Mouse (Mus musculus): ENCODE data around the gene Ces1a. TPM values are rescaled to one million over a fixed set of nuclear protein-coding genes. Genes with fewer than 3 reads are reported as not detected.

Ces1a gene
- not detected in 2 replicates for total RNA-seq (2021)
- long read RNA-seq, experiment 1 = 0 reads
- long read RNA-seq, experiment 2 = 0 reads

DNA sequence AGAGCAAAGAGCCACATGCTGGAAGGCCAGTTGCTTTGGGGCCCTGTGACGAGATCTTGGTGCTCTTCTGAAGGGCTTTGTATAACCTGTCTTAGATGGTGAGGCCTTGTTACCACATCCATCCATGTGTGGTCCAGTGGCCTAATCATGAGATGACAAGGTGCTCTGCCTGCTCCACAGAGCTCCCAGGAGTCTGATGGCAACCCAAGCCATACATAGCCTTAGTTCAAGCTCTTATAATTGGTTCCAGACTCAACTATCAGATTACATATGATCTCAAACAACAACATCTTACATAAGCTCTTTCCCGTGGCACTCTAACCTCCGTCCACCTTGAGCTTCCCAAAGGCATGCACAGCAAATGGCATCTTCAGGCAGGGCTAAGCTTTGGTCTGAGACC lies at the start of gene Ces1a:
TSS of gene Ces1a (minus strand) at position 101 of the 400 bp plus-strand sequence.
- no peak for DNase-seq

DNA sequence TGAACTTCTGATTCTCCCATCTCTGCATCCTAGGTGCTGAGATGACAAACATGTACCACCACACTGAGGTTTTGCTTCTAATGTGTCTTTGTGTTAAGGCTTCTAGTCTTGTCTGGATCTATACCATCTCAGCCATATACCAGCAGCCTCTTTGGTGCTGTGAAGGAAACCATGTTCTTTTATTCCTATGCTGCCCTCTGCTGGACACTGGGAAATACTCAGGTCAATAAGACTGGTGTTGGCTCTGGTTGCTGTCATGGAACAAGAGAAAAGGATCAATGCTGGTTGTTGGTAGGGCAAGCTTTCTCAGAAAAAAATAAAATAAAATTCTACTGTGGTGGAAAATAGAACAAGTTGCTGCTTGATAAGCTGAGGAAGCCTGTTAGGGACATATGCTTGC lies 47.4 kb upstream of the Ces1a start:
- peak; percentile 29 for DNase-seq

DNA sequence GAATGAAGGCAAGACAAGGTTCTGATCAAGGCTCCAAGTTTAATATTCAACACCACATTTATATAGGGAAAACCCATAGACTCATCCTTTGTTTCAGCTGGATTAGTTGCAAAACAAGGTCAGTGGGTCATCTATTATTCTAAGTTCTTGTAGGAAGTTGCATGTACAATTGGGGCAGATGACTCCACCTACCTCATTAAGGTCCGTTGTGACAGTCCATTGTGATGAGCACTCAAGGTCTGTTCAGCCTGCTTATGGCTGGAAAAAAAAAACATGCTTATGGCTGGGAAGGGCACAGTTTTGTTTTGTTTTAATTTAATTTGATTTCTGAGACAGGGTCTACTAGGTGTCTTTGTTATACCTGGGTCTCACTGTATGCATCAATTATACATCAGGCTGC lies 43.3 kb upstream of the Ces1a start:
- no peak for DNase-seq

DNA sequence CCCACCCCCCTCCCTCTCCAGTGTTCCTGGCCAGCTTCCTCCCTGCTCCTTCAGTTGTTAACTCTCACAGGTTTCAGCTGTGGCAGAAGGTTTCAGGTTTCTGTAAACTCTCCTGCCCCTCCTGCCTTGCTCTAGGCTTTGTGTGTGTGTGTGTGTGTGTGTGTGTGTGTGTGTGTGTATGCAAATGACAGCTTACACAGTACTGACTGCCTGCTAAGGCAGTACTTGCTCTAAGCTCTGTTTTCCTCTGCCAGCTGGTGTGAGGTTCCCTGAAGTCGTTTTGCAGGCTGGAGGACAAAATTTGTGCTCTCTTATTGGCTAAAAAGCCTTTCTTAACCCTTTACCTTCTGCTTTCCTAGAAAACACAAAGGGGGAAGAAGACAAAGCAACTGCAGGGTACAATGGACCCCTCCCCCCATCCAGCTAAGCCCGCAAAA lies 40.7 kb upstream of the Ces1a start:
- no peak for DNase-seq

DNA sequence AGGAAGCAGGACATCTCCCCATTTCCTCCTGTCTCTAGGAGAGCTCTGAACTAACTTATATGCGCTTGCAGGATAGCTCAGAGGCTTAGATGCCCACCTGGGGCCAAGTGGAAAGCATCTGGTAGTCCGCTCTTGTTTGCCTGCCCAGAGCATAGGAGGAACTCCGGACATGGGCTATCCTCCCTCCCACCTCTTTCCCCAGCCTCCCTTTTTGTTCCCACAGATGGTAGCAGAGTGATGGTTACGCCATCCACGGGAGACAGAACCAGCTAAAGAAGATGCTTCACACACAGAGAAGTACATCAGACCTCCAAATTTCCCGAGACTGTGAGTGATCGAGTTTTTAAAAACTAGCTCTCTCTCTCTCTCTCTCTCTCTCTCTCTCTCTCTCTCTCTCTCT lies 40.2 kb upstream of the Ces1a start:
- DNase-seq = no peak

DNA sequence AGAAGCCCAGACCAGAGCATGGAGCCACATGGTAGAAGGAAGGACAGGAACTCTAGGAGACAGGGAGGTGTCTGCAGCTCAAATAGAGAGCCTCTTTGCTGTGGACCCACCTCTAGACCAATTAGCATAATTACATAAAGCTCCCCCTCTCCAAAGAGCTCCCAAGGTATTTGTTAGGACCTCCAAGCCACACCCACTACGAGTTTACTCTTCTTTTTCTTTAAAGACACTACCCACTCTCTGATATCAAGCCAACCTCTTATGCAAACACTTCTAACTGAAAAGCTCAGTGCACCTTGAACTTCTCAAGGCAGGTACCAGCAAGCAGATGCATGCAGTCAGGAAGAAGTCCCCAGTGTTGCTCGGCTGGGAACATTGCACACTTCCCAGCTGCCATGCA lies 31.9 kb upstream of the Ces1a start, which contains the start of gene Ces1b:
TSS of gene Ces1b (minus strand) at position 131 of the 400 bp plus-strand sequence.
- DNase-seq = no peak

DNA sequence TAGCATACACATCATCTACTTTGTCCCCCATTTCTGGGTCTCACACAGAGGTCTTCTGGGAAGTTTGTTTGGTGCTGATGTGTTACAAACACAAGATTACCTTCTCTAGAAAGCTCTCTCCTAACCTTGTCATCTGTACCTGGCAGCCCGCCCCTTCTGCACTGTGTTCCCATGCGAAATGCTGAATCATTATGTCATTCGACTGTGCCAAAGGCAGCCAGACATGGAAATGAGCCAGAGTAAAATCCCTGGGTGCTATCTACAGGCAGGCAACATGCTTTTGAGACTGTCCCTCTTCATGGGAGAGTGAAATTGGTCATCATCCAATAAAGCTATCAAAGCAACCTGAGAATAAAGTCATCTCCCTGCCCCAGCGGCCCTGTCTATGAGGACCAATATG lies 27.3 kb upstream of the Ces1a start:
- peak; percentile 15 for DNase-seq

DNA sequence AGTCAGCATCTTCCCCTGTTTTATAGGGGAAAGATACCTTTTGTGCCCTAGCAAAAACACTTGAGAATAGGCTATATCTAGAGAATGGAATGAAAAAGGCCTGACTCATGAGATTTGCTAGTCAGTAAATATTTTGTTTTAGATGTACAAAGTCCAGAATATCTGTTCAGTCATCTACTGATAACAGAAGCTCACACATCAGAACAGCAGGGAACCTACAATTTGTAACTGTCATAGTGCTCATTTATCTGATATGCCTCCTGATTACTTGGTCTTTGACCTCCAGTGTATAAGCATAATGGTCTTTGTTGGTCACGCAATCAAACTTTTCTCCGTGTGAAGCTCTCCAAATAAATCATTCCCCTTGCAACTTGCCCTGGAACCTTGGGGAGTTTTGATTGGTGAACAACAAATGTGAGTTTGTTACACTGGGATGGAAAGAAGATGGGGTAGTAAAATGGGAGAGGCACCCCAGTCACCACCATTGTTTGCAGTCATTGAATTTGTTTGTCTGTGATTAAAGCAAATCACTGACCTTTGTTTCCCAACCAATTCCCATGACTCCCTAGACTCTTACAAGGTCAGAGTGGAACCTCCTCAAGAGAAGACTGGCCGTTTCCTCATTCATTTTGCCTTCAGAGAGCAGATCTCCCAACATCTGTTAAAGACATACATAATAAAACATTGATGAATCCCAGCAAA lies 15.6 kb upstream of the Ces1a start:
- DNase-seq = no peak

DNA sequence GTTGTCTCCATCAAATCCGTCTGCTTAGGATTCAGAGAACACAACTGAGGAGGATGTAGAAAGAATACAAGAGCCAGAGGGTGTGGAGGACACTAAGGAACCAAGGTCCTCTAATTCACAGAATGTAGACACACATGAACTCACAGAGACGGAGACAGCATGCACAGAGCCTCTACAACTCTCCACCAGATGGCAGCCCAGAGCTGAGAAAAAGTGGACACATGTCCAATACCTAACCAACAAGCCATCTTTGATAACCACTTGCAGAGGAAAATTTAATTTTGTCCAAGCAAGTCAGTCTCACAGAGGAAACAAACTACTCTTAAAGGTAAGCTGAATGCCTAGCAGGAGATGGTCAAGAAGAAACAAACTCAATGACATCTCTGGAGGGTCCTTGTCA lies 11.2 kb upstream of the Ces1a start:
- peak; percentile 55 for DNase-seq

DNA sequence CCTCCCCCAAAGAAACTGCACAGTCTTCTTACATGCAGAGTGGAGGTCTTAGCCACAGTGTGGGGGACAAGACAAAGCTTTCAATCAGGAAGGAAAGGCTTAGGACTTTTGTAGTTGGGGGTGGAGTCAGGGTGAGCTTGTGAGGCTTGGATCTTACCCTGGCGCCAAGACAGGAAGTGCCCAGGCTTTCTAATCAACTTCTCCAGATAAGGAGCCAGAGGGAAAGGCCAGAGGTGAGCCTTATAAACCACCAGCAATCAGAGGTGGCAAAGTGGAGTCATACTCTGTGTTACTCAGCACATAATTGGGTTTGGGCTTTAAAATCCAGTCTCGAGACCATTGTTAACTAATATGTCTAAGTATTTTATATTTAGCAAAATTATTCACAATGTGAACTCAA lies 7.2 kb upstream of the Ces1a start:
- DNase-seq = no peak

DNA sequence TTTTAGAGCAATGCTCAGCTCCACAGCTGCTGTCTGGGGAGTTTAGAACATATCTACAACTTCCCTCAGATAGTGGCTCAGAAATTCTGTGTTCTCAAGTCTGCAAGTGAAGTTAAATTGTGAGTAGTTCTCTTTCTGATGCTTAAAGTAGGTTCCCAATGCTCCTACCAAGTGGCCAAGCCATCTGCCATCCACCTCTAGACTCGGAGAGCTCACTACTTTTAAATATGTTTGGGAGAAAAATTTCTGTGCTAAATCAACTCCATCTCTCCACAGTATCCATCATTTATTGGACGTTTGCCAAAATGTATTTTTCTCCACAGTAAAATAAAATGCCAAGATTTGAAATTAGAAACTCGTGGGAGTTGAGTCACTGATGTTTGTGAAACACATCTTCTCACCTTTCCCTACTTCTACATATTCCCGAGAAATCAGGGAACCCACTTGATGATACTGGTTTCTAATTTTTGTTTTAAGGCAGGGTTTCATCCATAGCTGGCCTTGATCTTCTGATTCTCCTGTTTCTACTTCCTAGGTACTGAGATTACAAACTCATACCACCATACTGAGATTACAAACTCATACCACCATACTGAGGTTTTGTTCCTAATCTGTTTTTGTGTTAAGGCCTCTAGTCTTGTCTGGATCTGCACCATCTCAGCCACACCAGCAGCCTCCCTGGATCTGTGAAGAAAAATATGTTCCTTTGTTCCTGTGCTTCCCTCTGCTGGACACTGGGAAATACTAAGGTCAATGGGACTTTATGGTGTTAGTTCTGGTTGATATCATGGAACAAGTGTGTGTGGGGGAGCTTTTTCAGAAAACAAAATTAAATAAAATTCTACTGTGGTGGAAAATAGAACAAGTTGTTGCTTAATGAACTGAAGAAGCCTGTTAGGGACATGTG lies 771 bp upstream of the Ces1a start:
- DNase-seq = no peak

DNA sequence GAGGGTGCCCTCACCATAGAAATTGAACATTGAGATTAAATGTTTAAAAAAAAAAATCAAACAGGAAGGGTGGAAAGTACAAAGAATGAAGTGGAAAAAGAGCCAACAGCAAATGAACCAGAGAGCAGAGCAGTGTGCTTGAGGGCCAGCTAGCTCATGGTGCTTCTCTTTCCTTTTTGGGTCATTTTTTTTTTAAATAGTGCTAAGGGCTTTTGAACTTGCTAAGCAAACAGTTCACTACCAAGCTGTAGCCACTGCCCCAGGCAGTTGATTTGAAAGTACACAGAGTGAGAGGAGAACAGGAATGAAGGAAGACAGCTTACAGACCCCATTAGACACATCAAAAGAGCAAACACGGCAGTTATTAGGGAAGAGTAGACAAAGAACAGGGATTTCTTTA lies 4.9 kb downstream of the Ces1a start:
- no peak for DNase-seq

DNA sequence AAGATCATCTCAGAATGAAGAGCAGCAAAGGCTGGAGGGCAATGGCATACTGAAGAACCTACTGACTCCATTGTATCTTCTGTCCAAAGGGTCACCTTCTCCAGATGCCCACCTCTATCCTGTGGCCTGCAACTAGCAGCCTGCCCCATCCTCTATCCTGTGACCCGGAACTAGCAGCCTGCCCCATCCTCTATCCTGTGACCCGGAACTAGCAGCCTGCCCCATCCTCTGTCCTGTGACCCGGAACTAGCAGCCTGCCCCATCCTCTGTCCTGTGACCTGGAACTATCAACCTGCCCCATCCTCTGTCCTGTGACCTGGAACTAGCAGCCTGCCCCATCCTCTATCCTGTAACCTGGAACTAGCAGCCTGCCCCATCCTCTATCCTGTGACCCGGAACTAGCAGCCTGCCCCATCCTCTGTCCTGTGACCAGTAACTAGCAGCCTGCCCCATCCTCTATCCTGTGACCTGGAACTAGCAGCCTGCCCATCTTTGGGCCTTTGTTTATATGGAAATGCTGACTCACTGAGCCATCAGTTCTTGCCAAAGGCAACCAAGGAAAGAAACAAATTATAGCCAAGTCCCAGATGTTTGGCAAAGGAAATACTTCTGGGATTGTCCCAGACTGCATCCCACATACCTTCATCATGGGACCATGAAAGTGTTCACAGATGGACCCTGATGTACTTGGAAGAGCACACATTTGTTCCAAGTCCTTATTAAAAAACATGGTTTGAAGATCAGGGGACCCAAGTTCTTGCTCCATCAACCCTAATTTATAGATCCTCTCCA lies 7.0 kb downstream of the Ces1a start:
- no peak for DNase-seq

DNA sequence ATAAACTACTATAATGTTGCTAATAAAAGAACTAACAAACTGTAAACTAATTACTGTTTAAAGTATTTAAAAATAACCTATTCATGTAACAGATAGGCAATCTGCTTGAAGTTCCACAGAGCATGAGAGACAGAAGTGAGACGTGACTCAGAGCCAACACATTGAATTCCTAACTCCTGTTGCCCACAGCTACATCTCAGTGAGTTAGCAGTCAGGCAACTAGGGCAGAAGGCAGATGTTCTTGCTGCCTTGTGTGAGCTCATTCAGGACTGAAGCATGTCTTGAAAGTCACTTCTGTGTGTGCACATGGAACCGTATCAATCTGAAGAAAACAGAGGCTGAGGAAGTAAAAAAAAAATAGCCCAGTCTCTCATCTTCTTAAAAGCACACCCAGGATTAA lies 7.7 kb downstream of the Ces1a start:
- no peak for DNase-seq

DNA sequence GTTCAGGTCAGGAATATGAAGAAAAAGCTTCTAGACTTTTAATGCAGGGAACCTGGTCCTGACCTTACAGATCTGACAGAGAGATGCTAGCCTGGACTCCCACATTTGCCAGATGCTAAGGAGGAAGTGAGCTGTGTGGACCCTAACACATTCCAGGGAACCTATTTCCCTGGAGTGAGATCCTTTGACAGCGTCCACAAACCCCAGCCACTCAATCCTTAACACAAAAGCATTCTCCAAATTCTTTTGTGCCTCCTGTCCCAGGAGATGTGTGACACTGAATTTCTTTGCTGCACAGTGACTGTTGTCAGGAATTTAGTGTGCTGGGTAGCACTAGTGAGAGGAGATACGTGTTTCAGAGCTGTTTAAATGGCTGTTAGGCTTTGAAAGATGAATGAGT lies 9.2 kb downstream of the Ces1a start:
- DNase-seq = no peak

DNA sequence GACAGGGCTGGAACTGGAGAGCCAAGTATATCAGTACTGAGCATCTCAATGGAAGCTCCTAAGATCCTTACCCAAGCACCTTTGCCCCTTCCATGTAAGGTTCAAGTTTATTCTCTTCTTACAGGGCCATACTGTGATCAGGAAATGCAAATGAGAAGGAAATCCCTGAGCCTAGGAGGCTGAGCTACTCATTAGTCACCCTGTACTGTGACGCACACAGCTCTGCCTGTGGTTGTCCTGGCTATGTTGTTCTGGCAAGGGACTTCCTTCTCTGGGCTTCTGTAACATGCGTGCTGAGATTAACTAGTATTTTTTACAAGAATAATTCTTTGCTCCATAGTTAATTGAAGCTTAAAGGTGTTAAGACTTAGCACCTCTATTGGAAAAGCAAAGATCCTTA lies 17.3 kb downstream of the Ces1a start:
- no peak for DNase-seq

DNA sequence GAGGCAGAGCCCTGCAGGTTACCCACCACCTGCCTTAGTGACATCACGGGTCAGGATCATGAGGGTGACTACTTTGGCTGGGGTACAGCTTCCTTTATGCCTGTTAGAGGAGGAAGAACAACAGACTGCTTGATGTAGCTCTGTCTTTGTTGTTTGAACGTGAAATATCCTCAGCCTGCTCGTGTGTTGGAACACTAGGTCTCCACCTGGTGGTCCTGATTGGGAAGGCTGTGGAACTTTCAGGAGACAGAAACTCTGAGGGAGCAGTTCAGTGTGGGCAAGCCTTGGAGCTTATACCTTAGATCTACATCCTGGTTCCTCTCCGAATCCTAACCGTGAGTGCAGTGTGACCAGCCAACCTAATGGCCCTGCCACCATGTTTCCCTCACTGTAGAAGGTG lies 26.3 kb downstream of the Ces1a start:
- DNase-seq = no peak

DNA sequence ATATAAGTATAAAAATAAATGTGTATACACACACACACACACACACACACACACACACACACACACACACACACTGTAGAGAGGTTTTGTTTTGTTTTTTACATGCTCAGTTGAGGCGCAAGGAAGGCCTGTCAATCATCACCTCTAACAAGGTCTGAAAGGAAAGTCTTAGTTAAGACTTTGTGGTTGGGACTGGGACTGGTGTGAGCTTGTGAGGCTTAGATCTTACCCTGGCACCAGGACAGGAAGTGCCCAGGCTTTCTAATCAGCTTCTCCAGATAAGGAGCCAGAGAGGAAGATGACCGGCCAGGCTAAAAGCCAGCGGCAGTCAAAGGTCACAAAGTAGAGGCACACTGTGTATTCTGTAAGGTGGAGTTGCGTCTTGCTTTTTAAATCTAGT lies 33.7 kb downstream of the Ces1a start:
- no peak for DNase-seq

DNA sequence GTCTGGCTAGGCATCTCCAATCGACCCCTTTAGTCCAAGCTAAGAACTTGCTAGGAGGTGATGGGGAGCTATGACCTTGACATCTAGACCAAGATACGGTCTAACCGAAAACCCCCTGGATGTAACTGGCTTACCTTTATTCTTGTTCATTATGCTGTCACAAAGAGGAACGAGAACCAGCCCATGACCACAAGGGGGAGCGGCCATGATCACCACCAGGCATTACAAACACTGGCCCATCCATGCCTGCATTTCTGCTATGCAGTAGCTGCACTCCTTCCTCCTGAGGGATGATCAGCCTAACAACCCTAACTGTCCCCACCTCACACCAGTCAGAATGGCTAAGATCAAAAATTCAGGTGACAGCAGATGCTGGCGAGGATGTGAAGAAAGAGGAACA lies 35.8 kb downstream of the Ces1a start:
- no peak for DNase-seq

DNA sequence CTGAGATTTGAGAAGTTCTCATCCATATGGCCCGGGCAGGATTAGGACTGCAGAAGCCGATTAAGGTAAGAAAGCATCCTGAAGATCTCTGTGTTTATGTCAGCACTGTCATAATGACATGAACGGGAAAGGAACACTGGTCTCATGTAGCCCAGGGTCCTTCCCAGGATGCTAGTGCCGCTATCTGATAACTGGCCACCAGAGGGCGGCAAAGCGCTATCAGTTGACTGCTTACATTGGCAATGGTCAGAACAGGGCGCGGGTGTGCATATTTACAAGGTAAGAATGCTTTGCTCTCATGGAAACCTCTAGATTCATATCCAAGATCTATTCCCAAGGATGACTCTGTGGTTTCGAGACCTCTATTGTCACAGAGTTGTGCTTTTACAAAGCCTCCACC lies 36.6 kb downstream of the Ces1a start:
- peak; percentile 87 for DNase-seq

DNA sequence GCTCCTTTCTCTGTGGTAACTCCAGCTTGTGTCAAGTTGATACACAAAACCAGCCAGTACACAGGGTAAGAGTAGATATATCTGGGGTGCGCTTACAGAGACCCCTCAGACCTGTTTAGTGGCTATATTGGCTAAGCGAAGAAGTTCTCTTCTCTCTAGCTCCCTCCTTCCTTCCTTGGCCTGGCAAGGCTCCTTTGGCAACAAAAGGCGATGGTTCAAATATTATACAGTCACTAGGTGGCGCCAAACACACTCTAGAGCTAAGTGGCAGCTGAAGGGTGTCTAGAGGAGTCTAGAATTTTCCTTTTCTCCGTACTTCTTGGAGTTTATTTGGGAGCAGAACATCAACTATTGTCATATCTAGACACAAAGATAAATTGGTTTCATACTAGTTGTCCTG lies 37.7 kb downstream of the Ces1a start:
- peak; percentile 42 for DNase-seq

DNA sequence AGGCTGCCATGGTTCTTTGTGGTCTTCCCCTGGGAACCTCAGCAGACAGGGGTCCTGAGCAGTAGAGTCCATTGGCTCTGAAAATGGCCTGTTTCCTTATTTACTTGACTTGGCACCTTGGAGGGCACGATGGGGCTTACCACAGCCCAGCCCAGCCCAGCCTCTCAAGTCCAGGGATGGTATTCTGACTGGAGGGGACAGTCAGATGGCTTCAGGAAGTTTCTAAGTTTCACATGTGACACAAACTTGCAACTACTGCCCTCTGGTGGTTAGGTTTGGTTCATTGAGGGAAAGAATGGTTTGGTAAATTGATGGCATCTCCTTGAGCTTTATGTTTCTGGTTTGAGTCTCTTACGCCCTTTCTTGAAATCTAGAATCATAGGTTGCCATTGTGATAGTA lies 49.4 kb downstream of the Ces1a start:
- DNase-seq = peak; percentile 68

DNA sequence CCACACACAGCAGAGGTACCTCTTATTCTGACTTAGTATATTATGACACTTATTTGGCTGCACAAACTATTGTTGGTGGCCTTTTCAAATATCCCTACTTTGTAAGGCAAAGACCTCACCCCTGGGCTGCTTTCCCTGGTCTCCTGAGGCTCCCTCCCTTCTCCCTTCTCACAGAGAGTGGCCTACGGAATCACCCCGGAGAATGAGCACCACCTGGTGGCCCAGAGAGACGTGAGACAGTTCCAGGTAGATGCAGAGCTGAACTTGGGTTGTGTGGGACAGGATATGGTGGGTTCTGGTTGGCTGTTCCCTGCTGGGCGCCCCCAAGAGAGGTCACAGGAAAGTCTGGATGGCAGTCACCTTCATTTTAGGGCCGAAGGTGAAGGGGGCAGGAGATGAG lies 51.2 kb downstream of the Ces1a start:
- peak; percentile 70 for DNase-seq
